Mouse (Mus musculus) left cerebral cortex, postnatal 36 days (tissue): ENCODE results near the gene Ptpn9. TPM values are rescaled to one million over a fixed set of nuclear protein-coding genes. Genes with fewer than 3 reads are reported as not detected.
A peak's percentile ranks its signal among the peaks of the same experiment; 100 is the strongest.
"Not testable (repeated sequence)": the region's sequence is repeated elsewhere in the genome, so short reads cannot be mapped to it uniquely, and the experiment has no call there.

Experiments
- DNase-seq, 2 experiments: peaks; one replicate each; pipeline ENCODE4 v3.0.0; 2021 to 2022; ENCODE audit warnings: low spot score in 2 of 2, mixed read lengths in 1 of 2
- intact Hi-C: fragments of 180-260 bp; cut with DNase I; formaldehyde crosslinking; loops from one replicate; pipeline ENCODE4 v1.15.1; 2025
- total RNA-seq, 2 experiments: library from RNA; stranded (reverse); gene quantifications; 2 replicates each; pipeline ENCODE4 v1.2.3; 2021

Ptpn9 gene
- total RNA-seq: 10 to 100 TPM; 25.3 to 32.7 TPM

GRCm38 (mm10) chr9:56994286-56995197 lies at the start of gene Ptpn9:
Ptpn9 (plus strand) TSS chr9:56994923.
- DNase-seq: peak; percentile 87 to 88
- intact Hi-C loops: loop anchor here (2.0 to 5.0 kb wide), 3 partner anchors 38 to 136 kb away; partner anchors contain the start of genes Man2c1 and Snupn

DNA sequence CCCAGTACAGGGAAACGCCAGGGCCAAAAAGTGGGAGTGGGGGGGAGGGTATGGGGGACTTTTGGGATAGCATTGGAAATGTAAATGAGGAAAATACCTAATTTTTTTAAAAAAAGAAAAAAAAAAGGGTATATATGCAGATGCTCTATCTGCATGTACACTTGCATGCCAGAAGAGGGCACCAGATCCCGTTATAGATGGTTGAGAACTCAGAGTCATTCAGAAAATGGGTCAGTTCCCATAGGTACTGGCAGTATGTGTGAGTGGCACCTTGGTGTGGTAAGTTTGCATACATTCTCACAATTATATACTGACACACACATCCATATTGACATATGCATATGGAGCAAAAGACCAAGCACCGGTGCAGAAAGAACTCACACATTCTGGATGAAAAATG lies 47.2 kb upstream of the Ptpn9 start:
- DNase-seq: not testable (repeated sequence)
- intact Hi-C loops: loop anchor here (5.0 kb wide), 1 partner anchor 185 kb away; the partner anchor contains the start of gene Man2c1

DNA sequence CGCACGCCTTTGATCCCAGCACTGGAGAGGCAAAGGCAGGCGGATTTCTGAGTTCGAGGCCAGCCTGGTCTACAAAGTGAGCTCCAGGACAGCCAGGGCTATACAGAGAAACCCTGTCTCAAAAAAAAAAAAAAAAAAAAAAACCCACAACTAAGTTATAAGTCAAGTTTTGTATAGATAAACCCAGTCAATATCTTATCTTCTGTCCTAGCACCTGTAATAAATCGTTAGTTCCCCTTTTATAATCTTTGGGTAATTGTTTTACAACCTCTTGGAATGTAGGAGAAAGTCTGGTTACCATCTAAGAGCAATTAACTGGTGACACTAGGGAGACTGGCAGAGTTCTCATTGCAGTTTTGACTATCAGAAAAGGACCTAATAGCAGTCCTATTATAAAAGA lies 46.0 kb upstream of the Ptpn9 start:
- intact Hi-C loops: loop anchor here (5.0 kb wide), 1 partner anchor 184 kb away; the partner anchor contains the start of gene Man2c1
- not testable (repeated sequence) for DNase-seq

DNA sequence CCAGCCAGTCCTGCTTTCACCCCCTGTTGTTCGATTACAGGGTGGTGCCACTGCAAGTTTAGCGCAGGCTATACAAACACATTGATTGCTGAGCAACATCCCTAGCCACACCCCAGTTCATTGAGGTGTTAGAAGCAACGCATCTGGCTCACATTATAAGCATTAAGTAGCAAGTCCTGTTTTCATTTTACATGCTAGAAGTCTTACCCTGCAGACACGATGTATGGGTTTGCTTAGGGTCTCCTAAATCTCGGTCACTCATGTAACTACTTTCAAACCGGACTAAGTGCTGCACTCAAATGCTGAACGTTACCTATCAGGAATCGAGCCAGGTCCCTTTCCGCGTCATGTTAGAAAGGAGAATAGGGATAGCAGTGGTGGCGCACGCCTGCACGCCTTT lies 45.0 kb upstream of the Ptpn9 start:
- intact Hi-C loops: loop anchor here (5.0 kb wide), 3 partner anchors 48 to 183 kb away; partner anchors contain the start of genes Man2c1 and Sin3a
- DNase-seq: no peak

DNA sequence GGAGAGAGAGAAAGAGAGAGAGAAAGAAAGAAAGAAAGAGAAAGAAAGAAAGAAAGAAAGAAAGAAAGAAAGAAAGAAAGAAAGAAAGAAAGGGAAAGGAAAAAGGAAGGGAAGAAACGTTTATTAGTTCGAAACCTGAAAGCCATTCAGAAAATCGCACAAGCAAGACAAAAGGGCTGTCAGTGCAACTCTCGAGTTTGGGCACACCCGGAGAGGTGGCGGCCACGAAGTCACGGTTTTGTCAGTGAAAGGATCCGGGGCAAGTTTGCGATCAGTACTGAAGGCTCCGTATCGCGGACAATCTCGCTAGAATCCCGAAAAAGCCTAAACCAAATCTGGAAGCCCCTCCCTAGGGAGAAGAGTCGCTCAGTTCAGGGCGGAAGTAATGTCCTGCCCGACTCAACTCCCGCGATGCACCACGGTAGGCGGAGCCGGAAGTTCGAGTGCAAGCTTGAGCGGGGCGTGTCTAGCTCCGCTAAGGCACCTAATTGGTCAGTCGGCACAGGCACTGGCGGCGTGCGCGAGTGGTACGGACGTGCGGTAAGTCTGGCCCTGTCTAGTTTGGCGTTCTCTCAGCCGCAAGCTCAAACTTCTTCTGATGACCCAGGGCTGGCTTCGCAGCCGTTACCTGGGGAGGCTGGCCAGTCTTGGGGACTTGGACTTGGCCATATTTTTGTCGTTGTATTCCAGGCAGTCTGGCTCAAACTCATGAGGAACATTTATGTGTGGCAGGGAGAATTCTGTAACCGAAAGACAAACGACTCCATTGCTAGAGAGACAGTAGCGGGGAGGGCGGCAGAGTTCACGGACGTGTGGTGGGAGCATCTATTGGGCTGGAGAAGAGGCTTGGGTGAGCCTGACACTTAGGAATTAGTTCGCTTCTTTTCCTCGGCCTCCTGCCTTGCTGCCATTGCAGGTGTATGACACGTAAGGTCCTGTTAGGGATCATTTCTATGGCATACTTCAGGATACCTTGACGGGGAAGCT lies 44.0 kb upstream of the Ptpn9 start, which contains the start of gene Snupn:
Gene Snupn (plus strand): TSS at position 465 of the 987 bp plus-strand sequence.
- peak; percentile 95 to 97 for DNase-seq
- intact Hi-C loops: loop anchor here (5.0 kb wide), 2 partner anchors 47 to 122 kb away; partner anchors contain the start of gene Sin3a

- DNase-seq: no peak
- intact Hi-C loops: loop anchor here (5.0 kb wide), 2 partner anchors 44 to 119 kb away; partner anchors contain the start of gene Sin3a
Measured at GRCm38 (mm10) chr9:56953562-56953961, 41.2 kb upstream of the Ptpn9 start.

- intact Hi-C loops: no loop called here
Measured at GRCm38 (mm10) chr9:56956966-56957675, 37.6 kb upstream of the Ptpn9 start.

DNA sequence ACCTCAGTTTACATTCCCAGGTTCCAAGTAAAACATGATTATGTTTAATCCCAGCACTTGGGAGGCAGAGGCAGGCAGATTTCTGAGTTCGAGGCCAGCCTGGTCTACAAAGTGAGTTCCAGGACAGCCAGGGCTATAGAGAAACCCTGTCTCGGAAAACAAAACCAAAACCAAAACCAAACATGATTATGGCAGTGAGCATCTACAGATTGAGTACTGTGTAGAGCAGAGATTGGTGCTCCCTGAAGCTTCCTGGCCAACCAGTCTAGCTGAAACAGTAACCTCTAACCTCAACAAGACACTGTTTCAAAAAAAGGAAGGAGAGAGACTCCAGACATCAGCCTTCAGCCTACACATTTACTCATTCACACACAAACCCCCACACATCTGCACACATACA lies 36.0 kb upstream of the Ptpn9 start:
- intact Hi-C loops: no loop called here
- no peak for DNase-seq

More at GRCm38 (mm10) chr9:56956966-56957675, 37.6 kb upstream of the Ptpn9 start:
- DNase-seq: no peak

DNA sequence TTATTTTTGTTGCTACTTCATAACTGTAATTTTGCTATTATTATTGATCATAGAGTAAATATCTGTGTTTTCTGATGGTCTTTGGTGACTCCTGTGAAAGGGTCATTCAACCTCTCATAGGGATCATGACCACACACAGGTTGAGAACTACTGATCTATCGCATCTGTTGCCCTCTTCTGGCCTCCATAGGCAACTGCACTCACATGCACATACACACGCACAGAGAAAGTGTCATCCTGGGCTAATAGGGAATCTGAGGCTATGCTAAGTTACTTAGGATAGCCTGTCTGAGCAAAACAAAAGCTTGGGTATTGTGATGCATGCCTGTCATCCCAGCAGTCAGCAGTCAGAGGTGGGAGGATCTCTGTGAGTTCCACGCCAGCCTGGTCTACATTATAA lies 33.1 kb upstream of the Ptpn9 start:
- intact Hi-C loops: no loop called here
- no peak for DNase-seq

GRCm38 (mm10) chr9:56970158-56970557 lies 24.6 kb upstream of the Ptpn9 start:
- intact Hi-C loops: no loop called here

DNA sequence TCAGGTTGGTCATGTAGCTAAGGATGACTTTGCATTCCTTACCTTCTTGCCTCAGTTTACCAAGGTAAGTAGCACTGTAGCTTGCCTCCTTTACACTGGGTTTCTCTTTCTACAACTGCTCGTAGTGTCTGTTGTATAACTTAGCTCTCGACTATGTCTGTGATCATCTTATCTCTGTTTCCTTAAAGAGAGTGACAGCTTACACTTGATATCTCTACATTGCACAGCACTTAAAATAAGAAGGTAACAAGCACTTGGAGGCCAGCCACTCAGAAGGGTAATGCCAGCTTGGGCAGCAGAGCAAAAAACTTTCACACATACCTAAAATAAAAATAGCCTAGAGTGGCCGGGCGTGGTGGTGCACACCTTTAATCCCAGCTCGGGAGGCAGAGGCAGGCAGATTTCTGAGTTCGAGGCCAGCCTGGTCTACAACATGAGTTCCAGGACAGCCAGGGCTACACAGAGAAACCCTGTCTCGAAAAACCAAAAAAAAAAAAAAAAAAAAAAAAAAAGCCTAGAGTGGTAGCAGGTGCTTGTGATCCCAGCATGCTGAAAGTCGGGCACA lies 20.7 kb upstream of the Ptpn9 start:
- DNase-seq: no peak
- intact Hi-C loops: no loop called here

More at GRCm38 (mm10) chr9:56970158-56970557, 24.6 kb upstream of the Ptpn9 start:
- no peak for DNase-seq

GRCm38 (mm10) chr9:56975199-56975598 lies 19.5 kb upstream of the Ptpn9 start:
- intact Hi-C loops: no loop called here

DNA sequence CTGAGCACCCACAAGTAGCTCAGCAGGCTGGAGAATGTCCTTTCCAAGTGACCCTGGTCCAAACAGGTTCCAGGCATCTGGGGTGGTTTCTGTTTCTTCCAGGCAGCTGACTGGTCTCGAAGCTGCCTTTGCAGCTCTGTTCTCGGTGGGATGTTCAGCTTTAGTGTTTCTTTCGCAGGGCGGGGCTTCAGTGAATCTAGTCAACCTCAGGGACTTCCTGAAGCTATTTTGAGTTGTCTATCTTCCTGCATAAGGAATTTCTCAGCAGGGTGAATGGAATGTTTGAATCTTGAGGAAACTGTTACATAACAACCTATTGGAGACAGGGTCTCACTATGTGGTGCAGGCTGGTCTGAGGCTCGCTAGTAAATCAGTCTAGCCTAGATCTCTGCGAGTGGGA lies 14.5 kb upstream of the Ptpn9 start:
- DNase-seq: no peak
- intact Hi-C loops: no loop called here

More at GRCm38 (mm10) chr9:56975199-56975598, 19.5 kb upstream of the Ptpn9 start:
- DNase-seq: no peak

- DNase-seq: no peak
- intact Hi-C loops: no loop called here
Measured at GRCm38 (mm10) chr9:56981502-56981901, 13.2 kb upstream of the Ptpn9 start.

GRCm38 (mm10) chr9:56995198-56996027 lies 690 bp downstream of the Ptpn9 start:
- peak; percentile 57 to 74 for DNase-seq
- intact Hi-C loops: loop anchor here (2.0 to 5.0 kb wide), 3 partner anchors 37 to 135 kb away; partner anchors contain the start of genes Man2c1 and Snupn

DNA sequence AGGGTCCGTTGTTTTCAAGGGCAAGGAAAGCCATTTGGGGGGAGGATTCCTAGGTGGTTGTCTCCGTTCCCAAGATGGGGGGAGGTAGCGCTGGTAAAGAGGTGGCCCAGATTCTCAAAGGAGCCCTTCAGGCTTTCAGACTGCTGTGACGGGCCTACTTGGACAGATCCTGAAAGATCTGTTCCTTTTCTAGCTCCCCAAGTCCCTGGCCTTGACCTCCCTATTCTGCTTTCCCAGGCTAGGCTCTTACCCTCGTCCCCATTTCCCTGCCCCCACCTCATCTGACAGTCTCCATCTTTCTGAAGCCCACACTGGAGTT lies 1.3 kb downstream of the Ptpn9 start:
- intact Hi-C loops: loop anchor here (5.0 kb wide), 2 partner anchors 36 to 44 kb away; partner anchors contain the start of gene Snupn
- peak; percentile 16 to 36 for DNase-seq

- not testable (repeated sequence) for DNase-seq
- intact Hi-C loops: loop anchor here (5.0 kb wide), 2 partner anchors 35 to 45 kb away; partner anchors contain the start of gene Snupn
Measured at GRCm38 (mm10) chr9:56997206-56997605, 2.5 kb downstream of the Ptpn9 start.
